Mouse (Mus musculus) adipocyte (in vitro differentiated cells): ENCODE data around the gene Nans.
A peak's percentile ranks its signal among the peaks of the same experiment; 100 is the strongest.

Experiments
- DNase-seq: peaks from one replicate; pipeline ENCODE4 v3.0.0-alpha.2; 2016; ENCODE audit warnings: low spot score

Nans gene

DNA sequence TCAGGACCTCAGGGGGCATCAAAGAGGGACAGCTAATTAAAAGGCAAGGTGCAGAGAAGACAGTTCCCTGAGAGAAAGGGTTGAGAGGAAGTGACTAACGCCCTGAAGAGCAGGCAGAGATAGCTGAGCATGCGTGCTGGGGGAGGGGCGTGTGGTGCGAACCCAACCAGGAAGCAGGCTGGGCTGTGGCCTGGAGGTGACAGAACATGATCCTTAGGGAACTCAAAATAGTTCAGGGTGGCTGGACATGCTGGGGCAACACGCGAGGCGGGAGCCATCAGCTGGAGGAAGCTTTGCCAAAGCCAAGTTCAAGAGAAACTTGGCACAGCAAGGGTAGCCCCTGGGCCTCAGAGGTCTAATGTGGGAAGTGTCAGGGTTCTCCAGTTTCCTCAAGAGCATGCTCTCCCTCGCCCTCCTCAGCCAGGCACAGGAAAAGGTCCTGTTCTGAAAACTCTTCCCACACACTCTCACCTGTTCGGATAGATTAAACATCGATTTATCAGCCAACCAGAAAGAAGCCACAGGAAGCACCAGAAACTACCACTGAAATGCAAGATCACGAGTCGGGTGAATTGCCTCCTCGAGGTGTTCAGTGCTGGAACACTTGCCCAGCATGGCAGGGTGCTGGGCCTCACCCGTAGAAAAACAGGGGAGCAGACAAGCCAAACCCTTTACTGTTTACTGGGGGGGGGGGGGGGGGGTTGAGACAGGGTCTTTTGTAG lies 3.2 kb upstream of the Nans start:
- DNase-seq = no peak

- peak; percentile 52 for DNase-seq
Observed at GRCm38 (mm10) chr4:46487348-46487747, 1.7 kb upstream of the Nans start.

DNA sequence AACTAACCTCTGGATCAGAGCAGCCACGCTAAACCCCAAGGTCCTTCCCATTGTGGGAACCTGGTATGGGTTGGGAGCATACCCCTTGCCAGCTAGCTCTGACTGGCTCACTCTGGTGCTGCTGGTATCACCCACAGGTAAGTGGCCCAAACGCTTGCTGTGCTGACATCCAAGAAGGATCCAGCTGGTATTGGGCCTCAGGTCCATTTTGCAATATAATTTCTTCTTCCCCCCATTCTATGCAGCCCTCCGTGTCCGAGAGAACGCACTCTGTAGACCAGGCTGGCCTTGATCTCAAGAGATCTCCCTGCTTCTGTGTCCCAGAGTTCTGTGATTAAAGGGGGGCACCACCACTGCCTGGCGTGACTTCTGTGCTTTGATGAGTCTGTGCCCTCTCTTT lies 4.0 kb downstream of the Nans start:
- no peak for DNase-seq

DNA sequence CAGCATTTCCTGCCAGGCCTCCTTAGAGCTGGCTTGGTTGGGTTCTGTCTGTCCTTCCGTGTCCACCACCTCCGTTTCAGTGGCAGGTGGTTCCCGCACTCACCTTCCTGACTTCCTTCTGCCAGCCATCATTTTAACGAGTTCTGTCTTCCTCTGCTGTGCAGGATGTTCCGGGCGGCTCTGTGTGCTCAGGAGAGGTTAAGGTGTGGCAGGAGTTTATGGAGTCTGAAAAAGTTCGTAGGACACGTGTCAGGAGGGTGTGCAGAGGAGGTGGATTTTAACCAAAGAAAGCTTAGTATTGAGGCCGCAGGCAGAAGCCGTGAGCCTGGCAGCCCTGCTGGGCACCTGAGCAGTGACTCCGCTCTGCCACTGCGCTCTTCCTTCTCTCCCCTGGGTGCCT lies 6.5 kb downstream of the Nans start:
- no peak for DNase-seq

DNA sequence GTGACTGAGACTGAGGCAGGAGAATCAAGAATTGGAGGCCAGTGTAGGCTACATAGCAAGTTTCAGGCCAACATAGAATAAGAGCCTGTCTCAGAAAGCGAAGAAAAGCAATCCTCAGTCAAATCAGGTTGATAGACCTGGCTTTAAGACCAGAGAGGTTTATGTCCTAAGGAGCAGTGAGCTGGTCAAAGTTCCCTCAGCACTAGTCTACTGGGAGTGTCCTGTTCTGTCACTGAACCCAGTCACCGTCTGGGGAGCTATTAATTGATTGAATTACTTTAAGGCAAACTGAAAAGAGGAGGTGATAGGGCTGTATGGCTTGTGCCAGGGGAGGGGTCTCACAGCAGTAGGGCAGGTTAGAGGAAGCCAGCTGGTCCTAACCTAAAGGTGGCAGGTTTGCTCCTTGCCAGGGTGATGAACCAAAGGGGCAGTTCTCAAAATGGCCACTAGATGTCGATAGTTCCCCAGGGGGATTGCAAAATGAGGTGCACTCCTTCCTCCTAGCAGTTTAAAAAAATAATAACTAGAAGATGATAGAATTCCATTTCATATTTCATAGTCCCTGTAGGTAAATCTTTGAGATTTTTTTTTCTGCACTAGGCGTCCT lies 8.3 kb downstream of the Nans start:
- peak; percentile 86 for DNase-seq

- peak; percentile 43 for DNase-seq
Observed at GRCm38 (mm10) chr4:46498511-46498910, 9.5 kb downstream of the Nans start.

- peak; percentile 37 for DNase-seq
Observed at GRCm38 (mm10) chr4:46498976-46499375, 9.9 kb downstream of the Nans start.

DNA sequence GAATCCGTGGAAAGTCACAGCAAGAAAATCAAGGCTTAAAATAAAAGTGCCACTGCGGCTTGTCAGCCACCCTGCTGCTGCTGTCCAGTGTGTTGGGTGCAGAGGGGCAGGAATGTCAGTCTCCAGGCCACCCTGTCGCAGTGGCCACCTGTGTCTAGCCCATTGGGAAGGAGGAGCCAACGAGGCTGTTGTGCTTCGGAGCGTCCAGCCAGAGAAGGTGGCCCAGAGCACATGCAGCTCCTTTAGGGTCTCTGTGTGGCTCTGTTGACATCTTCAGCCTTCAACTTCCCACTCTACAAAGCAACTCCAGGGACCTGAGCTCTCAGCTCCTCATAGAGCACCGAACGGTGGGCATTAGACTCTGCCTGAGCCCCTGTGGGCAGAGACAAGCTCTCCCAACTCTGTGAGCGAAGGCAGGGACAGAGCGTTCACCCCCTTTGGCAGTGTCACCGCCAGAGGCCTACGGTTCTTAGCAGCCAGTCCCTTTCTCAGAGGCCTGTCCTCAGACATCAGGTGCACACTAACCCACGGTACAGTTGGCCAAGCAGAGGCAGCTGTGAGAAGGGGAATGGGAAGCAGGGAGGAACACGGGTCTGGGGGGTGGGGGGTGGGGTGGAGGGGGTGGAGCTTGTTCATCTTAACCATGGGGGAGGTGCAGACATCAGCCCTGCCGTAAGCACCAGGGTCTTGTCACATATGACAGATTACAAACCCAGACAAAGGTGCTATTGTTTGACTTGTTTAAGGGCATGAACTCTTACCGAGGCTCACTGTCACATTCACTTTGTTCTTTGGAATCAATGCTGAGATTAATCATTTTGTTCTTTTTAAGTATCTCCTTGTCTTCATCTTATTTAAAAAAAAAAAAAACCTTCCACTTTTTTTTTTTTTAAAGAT lies 13.8 kb downstream of the Nans start:
- no peak for DNase-seq

GRCm38 (mm10) chr4:46503881-46504280 lies 14.8 kb downstream of the Nans start:
- no peak for DNase-seq

GRCm38 (mm10) chr4:46505361-46506057 lies 16.5 kb downstream of the Nans start:
- peak; percentile 28 for DNase-seq

GRCm38 (mm10) chr4:46506801-46507610 lies 18.0 kb downstream of the Nans start:
- peak; percentile 93 for DNase-seq

DNA sequence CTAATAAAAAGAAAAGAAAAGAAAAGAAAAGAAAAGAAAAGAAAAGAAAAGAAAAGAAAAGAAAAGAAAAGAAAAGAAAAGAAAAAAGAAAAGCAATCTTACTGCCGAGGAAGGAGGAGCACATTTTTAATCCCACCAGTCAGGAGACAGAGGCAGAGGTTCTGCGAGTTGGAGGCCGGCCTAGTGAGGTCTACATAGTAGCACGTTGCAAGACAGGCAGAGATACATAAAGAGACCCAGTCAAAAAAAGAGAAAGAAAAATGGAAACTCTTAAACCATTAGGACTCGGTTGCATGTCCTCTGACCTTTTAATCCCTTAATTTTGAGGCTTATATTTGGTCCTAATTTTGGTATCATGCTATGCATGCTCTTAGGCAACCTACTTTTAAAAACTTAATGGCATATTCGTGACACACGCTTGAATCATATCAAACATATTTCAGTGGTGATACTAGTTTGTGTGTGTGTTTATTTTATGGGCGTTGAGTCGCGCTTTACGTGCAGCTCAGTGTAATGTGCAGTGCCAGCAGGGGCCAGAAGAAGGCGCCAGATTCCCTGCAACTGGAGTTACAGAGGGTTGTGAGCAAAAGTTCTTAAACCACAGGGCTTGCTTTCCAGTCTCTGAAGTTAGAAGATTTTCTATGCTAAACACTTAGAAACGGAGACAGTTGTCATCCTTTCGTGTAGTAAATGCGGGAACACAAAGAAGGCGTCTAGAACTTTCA lies 18.9 kb downstream of the Nans start:
- DNase-seq = peak; percentile 86

DNA sequence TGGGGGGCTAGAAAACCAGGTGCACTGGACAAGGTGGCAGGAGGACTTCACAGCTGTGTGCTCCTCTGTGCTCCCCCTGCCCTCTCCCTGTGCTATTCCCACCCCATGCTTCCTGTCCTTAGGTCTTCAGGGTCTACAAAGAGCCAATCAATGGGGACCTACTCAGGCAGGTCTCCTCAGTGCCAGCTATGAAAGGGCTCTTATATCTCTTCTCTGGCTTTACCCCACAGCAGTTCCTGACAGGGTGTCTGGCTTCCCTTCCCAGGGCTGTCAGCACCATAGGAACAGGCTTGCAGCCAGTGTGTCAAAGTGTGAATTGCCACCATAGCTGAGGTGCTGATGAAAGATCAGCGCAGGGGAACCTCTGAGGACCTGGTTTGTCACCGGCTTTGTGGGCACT lies 31.4 kb downstream of the Nans start:
- no peak for DNase-seq

GRCm38 (mm10) chr4:46521457-46521856 lies 32.4 kb downstream of the Nans start:
- DNase-seq = no peak

GRCm38 (mm10) chr4:46523324-46523723 lies 34.3 kb downstream of the Nans start:
- DNase-seq = no peak

- no peak for DNase-seq
Observed at GRCm38 (mm10) chr4:46526226-46526625, 37.2 kb downstream of the Nans start.

DNA sequence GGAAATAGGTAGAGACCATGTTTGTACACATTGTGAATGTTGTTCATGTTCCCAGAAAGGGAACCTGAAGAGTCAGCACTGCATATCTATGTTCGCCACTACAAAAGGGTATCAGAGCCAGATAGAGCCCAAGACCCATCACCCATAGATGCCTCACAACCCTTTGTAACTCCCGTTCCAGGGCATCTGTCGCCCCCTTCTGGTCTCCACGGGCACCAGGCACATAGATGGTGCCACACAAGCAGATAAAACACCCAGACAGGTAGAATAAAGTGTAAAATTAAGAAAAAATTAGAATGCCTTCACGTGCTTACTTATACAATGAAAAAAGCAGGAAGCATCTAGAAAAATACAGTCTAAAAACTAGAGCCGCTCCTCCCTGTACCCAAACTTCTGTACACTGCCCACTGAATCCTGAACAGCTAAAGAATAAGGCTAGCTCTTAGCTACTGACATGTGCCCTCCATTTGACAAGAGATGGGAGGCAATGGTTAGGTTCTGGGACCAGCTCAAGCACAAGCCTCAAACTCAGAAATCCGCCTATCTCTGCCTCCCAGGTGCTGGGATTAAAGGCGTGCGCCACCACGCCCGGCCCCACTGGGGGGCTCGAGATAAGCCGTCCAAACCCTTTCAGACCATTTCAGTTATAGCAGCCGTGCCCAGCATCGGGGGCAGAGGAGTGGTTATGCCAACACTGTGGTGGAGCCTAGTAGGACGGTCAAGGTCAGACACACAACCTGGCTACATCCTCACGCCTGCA lies 37.9 kb downstream of the Nans start:
- no peak for DNase-seq

- DNase-seq = no peak
Observed at GRCm38 (mm10) chr4:46527558-46527926, 38.5 kb downstream of the Nans start.

DNA sequence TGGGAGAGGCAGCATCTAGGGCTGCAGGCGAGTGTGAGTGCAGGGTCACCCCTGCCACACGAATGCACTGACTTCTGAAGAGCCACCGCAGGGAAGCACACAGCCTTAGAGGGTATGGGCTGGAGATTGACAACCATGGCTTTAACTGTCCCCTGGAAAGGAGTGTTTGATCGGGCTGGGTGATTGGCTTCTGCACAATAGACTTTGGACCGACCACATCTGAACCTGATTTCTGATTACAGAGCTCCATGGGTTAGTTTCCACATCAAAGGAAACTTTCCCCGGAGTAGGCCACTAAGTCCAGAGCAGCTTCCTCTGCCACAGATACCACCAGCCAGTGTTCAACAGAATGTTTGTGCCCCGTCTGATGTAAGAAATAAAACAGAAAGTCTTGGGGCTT lies 40.7 kb downstream of the Nans start:
- no peak for DNase-seq

DNA sequence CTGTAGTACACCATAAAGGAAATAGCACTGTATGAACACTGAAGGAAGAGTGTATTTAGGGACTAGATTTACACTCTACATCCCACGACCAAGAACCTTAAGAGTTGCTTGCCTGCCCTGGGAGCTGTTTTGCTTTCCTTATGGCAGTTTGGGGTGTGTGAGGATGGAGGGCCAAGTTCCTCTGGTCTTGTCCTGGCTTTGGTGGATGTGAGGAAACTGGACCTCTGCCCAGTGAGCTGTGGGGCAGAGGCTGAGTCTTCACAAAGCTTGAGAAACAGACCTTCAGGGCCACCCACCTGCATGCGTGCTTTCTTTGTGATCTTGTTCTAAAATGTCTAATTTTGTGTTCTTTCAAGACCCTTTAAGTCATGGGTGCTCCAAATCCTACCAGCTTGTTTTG lies 43.5 kb downstream of the Nans start:
- peak; percentile 76 for DNase-seq
